Mouse (Mus musculus) stomach, embryonic 16.5 days (tissue): ENCODE data around the gene Asap2. TPM values are rescaled to one million over a fixed set of nuclear protein-coding genes. Genes with fewer than 3 reads are reported as not detected.
A peak's percentile ranks its signal among the peaks of the same experiment; 100 is the strongest.

Experiments used
- ATAC-seq: fragments of 200-750 bp; cut with Nextera tagmentation; 2 replicates; pipeline ENCODE4 v1.8.0; 2017; ENCODE audit warnings: moderate number of reproducible peaks, moderate TSS enrichment; ENCODE audit not compliant: insufficient read depth, low FRiP score
- H3K27ac ChIP-seq: fragments of 300-500 bp; sonication (generic); 2 replicates; pipeline ENCODE4 v1.5.1; 2014; ENCODE audit warnings: low read length
- H3K27me3 ChIP-seq: fragments of 300-500 bp; sonication (generic); 2 replicates; pipeline ENCODE4 v1.6.1; 2014; ENCODE audit warnings: low read length, control low read depth, mixed read lengths; ENCODE audit not compliant: control insufficient read depth, insufficient read depth
- H3K36me3 ChIP-seq: fragments of 300-500 bp; sonication (generic); 2 replicates; pipeline ENCODE4 v1.6.1; 2014; ENCODE audit warnings: low read length; ENCODE audit not compliant: control insufficient read depth, insufficient read depth
- H3K4me1 ChIP-seq: fragments of 300-500 bp; sonication (generic); 2 replicates; pipeline ENCODE4 v1.6.1; 2014; ENCODE audit warnings: low read length, control low read depth, mixed read lengths; ENCODE audit not compliant: control insufficient read depth, insufficient read depth
- H3K4me2 ChIP-seq: fragments of 300-500 bp; sonication (generic); 2 replicates; pipeline ENCODE4 v1.6.1; 2014; ENCODE audit warnings: low read depth, low read length, mixed read lengths
- H3K4me3 ChIP-seq: fragments of 300-500 bp; sonication (generic); replicated peaks from 2 replicates; pipeline ENCODE4 v1.5.1; 2014; ENCODE audit warnings: mild to moderate bottlenecking, low read length
- H3K9ac ChIP-seq: fragments of 300-500 bp; sonication (generic); 2 replicates; pipeline ENCODE4 v1.6.1; 2014; ENCODE audit warnings: low read length
- H3K9me3 ChIP-seq: fragments of 300-500 bp; sonication (generic); replicated peaks from 2 replicates; pipeline ENCODE4 v1.6.1; 2016; ENCODE audit warnings: low read length, control low read depth; ENCODE audit not compliant: control insufficient read depth
- WGBS: fragments of 180-500 bp; shearing (Covaris S2); extraction: QIAGEN DNeasy Blood & Tissue Kit; methylation state at CpG from one replicate; pipeline ENCODE4 v1.1.7; 2014; 5-methylcytosine and 5-hydroxymethylcytosine counted together
- polyA plus RNA-seq: library from polyadenylated mRNA; unstranded; fragments of >200 nt; fragmentation: Nextera tagmentation; extraction: Ambion mirVana; gene quantifications from 2 replicates; pipeline ENCODE4 v1.2.1, GENCODE M21; 2015

Gene Asap2
- polyA plus RNA-seq, 1 experiment from 2014 or later = 5.5 TPM

DNA sequence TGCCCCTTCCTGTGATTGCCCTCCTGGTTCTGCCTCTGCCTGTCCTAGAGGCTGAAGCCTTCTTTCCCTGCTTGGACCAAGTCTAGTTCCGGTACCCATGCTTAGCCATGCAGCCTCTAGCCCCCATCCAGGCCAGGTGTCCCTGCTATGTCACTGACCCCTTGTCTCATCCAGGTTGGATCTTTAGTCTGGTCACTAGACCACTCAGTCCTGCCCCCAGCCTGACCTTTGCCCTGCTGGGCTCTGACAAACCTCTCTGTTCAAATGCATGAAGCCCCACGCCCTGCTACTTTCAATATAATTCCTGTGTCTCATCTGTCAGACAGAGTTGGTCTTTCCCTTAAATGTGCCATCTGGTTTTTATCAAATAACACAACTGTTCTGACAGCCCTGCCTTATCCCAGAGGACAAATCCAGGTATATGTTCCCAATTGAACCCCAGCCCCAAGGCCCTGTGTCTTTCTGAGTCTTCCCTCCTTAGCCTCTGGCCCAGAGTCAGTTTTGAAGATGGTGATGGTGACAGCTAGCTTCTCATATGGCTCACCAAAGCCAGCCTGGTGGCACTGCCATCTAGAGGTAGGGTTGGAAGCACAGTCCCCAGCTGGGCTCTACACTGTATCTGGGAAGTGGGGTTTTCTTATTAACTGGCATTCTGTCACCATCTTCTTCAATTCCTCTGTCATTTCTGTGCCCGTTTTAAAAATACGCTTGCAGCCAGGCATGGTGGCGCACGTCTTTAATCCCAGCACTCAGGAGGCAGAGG is 270.4 kb downstream of the Asap2 start:
- H3K4me1 ChIP-seq = 0 out of 2 replicates have a peak, but pooled peaks cover 5% of the 10 kb centered on the region
- WGBS = 90% methylated on average over 6 of the region's 6 CpGs
- no peaks in the 10 kb centered on the region; the same call in 1 of the 2 replicates for H3K36me3 ChIP-seq
- H3K9ac ChIP-seq = no peak overlapping the region
- H3K4me2 ChIP-seq = no peak overlapping the region
- ATAC-seq = no peak
- no peaks in the 10 kb centered on the region for H3K9me3 ChIP-seq
- H3K27ac ChIP-seq = no peak overlapping the region
- no peak overlapping the region for H3K4me3 ChIP-seq
- no peaks in the 10 kb centered on the region for H3K27me3 ChIP-seq

DNA sequence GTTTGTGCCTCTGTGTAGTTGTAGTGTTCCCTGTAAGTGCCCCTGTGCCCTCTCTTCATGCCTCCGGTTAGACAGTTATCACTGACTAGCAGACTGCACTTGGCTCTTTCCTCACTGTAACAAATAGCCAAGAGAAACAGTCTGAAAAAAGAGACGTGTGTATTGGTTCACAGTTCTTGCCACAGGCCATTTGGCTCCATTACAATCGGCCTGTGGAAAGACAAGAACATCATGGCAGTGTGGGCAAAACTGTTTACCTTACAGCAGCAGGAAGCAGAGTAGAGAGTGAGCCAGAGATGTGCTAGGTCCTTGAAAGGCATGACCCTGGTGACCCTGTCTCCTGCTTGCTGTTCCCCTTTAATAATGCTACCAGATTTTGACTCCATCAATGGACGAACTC is 271.3 kb downstream of the Asap2 start:
- no peaks in the 10 kb centered on the region; the same call in 1 of the 2 replicates for H3K36me3 ChIP-seq
- H3K4me2 ChIP-seq = no peak overlapping the region
- H3K27me3 ChIP-seq = no peaks in the 10 kb centered on the region
- H3K4me3 ChIP-seq = no peak overlapping the region
- H3K9me3 ChIP-seq = no peaks in the 10 kb centered on the region
- H3K9ac ChIP-seq = no peak overlapping the region
- 74% methylated on average over 4 of the region's 4 CpGs for WGBS
- 0 out of 2 replicates have a peak, but pooled peaks cover 8% of the 10 kb centered on the region for H3K4me1 ChIP-seq
- no peak for ATAC-seq
- no peak overlapping the region for H3K27ac ChIP-seq

GRCm38 (mm10) chr12:21263256-21263655 is 273.0 kb downstream of the Asap2 start:
- H3K9me3 ChIP-seq = no peaks in the 10 kb centered on the region
- H3K36me3 ChIP-seq = no peaks in the 10 kb centered on the region; the same call in 1 of the 2 replicates
- H3K9ac ChIP-seq = no peak overlapping the region
- no peak overlapping the region for H3K4me2 ChIP-seq
- 0 out of 2 replicates have a peak, but pooled peaks cover 8% of the 10 kb centered on the region for H3K4me1 ChIP-seq
- H3K27ac ChIP-seq = no peak overlapping the region
- 90% methylated on average over 5 of the region's 5 CpGs for WGBS
- ATAC-seq = no peak
- H3K27me3 ChIP-seq = no peaks in the 10 kb centered on the region
- H3K4me3 ChIP-seq = no peak overlapping the region

DNA sequence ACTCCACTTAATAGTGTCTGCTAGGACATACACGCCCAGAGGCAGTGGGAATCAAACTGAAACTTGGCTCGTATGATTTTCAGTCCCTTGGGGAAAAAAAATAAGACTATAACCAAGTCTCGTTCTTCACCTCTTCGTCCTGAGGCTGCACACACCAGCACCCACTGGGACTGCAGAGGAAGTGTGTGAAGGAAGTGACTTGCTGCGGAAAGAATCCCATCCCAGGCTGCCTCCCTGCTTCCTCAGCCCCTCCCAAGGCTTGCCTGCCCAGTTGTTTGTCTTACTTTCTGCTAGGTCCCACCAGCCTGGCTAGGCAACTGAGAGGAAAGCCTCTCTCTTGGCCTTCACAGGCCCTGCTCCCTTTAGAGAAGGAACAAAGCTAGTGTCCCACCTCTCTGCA is 274.0 kb downstream of the Asap2 start:
- no peak overlapping the region for H3K9ac ChIP-seq

GRCm38 (mm10) chr12:21264970-21265369 is 274.7 kb downstream of the Asap2 start:
- Histone ChIP-seq H3K9ac (0 out of 2 replicates have a peak overlapping the region, but pooled peaks have one; percentile 15), H3K4me3 (no peak overlapping the region), H3K4me2 (no peak overlapping the region), H3K4me1 (0 out of 2 replicates have a peak, but pooled peaks cover 8% of the 10 kb centered on the region), H3K9me3 (no peaks in the 10 kb centered on the region), H3K36me3 (no peaks in the 10 kb centered on the region; the same call in 1 of the 2 replicates), H3K27ac (peak overlapping the region; percentile 70; the same call in 1 of the 2 replicates), H3K27me3 (no peaks in the 10 kb centered on the region)
- 48% methylated on average over 3 of the region's 3 CpGs for WGBS
- ATAC-seq = no peak

More for the DNA sequence above, 274.0 kb downstream of the Asap2 start:
- Histone ChIP-seq H3K36me3 (no peaks in the 10 kb centered on the region; the same call in 1 of the 2 replicates), H3K27ac (peak overlapping the region; percentile 70), H3K4me1 (0 out of 2 replicates have a peak, but pooled peaks cover 8% of the 10 kb centered on the region), H3K4me2 (no peak overlapping the region), H3K4me3 (no peak overlapping the region), H3K27me3 (no peaks in the 10 kb centered on the region), H3K9me3 (no peaks in the 10 kb centered on the region)
- WGBS = 54% methylated on average over 5 of the region's 5 CpGs
- peak; percentile 20; the same call in 1 of the 2 replicates for ATAC-seq

DNA sequence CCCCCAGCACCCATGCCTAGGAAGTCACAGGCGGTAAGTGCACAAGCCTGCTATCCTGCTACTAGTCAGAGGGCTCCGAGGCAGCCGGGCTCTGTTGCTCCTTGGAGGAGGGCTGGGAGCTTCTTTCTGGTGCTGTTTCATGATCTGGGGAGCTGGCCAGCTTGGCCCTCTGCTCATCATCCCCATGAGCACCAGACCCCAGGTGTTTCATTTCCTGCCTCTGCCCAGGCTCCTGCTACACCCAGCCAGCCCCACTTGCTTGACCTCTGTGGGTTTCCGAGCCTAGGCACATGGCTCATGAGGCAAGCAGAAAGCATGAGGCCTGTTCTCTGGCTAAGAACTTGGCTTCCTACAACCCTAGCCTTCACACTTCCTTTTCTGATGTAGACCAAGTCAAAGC is 275.2 kb downstream of the Asap2 start:
- no peak for ATAC-seq

GRCm38 (mm10) chr12:21265946-21266783 is 275.9 kb downstream of the Asap2 start:
- peak; percentile 70; the same call in 1 of the 2 replicates for ATAC-seq
- Histone ChIP-seq H3K9me3 (no peaks in the 10 kb centered on the region), H3K9ac (no peak overlapping the region), H3K27me3 (no peaks in the 10 kb centered on the region), H3K4me1 (0 out of 2 replicates have a peak, but pooled peaks cover 8% of the 10 kb centered on the region), H3K4me2 (no peak overlapping the region), H3K36me3 (peaks cover 8% of the 10 kb centered on the region; the same call in 1 of the 2 replicates), H3K4me3 (no peak overlapping the region), H3K27ac (no peak overlapping the region)
- WGBS = 67% methylated on average over 14 of the region's 14 CpGs

More for the DNA sequence above, 275.2 kb downstream of the Asap2 start:
- H3K36me3 ChIP-seq = peaks cover 5% of the 10 kb centered on the region; the same call in 1 of the 2 replicates
- no peaks in the 10 kb centered on the region for H3K9me3 ChIP-seq
- H3K4me2 ChIP-seq = no peak overlapping the region
- H3K9ac ChIP-seq = no peak overlapping the region
- 0 out of 2 replicates have a peak, but pooled peaks cover 8% of the 10 kb centered on the region for H3K4me1 ChIP-seq
- 86% methylated on average over 4 of the region's 4 CpGs for WGBS
- H3K27ac ChIP-seq = no peak overlapping the region
- H3K27me3 ChIP-seq = no peaks in the 10 kb centered on the region
- no peak overlapping the region for H3K4me3 ChIP-seq

- ATAC-seq = no peak
- H3K9ac ChIP-seq = no peak overlapping the region
- H3K9me3 ChIP-seq = no peaks in the 10 kb centered on the region
- H3K4me2 ChIP-seq = no peak overlapping the region
- H3K36me3 ChIP-seq = peaks cover 14% of the 10 kb centered on the region
- no peaks in the 10 kb centered on the region for H3K27me3 ChIP-seq
- 83% methylated on average over 2 of the region's 2 CpGs for WGBS
- H3K4me1 ChIP-seq = 0 out of 2 replicates have a peak, but pooled peaks cover 8% of the 10 kb centered on the region
- no peak overlapping the region for H3K4me3 ChIP-seq
- H3K27ac ChIP-seq = no peak overlapping the region
Measured at GRCm38 (mm10) chr12:21266784-21267098, 276.5 kb downstream of the Asap2 start.
